Mouse (Mus musculus) T-helper 1 cell (primary cell): Measurements from ENCODE around the gene Tmem143.
"Not testable (repeated sequence)": the region's sequence is repeated elsewhere in the genome, so short reads cannot be mapped to it uniquely, and the experiment has no call there.

ENCODE experiments used
- in situ Hi-C: fragments of 300-600 bp; cut with MboI, MseI; formaldehyde crosslinking; loops from one replicate; pipeline ENCODE4 v1.15.1; 2025; ENCODE audit warnings: high pct_unique_total_duplicates

Gene Tmem143

GRCm38 (mm10) chr7:45896517-45897257 is at the start of gene Tmem143, which contains the start of gene Syngr4:
Gene Tmem143, plus strand, starts transcription at chr7:45896941.
Gene Syngr4, minus strand, starts transcription at chr7:45896714.
- in situ Hi-C loops: no loop called here

- in situ Hi-C loops: no loop called here
Measured at GRCm38 (mm10) chr7:45848447-45849027, 48.2 kb upstream of the Tmem143 start.

DNA sequence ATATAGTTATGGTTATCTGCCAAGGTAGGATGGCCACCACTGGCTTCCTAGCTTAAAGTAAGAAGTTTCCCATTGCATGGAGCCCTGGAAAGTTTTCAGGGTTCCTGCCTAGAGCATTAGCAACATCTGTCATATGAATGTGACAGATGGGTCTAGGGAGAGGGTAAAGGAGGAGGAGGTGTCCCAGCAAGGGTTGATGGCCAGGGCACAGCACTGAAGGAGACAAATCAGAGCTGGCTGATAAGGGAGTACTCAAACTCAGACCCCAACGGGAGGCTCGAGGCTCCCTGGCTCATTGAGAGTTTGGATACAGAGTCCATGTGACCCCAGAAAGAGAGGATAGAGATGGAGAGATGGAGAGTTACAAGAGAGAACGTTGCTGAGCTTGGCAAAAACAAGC is 46.1 kb upstream of the Tmem143 start:
- in situ Hi-C loops: no loop called here

DNA sequence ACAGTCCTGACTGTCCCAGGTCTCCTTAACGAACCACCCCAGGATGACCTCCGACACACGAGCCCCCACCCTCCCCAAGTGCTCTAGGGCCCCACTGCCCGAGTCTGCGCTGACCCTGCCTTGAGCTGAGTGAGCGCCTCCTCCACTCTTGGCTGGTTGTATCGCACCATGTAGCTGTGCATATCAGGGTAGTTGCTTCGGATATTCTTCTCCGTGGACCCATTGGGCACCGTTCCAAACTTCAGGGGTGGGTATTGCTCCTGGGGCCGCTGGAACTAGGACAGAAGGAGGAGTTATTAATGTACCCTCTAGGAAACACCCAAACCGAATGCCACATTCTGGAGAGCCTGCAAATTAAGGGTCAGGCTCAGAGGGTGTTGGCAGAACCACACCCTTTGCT is 43.7 kb upstream of the Tmem143 start:
- in situ Hi-C loops: no loop called here

DNA sequence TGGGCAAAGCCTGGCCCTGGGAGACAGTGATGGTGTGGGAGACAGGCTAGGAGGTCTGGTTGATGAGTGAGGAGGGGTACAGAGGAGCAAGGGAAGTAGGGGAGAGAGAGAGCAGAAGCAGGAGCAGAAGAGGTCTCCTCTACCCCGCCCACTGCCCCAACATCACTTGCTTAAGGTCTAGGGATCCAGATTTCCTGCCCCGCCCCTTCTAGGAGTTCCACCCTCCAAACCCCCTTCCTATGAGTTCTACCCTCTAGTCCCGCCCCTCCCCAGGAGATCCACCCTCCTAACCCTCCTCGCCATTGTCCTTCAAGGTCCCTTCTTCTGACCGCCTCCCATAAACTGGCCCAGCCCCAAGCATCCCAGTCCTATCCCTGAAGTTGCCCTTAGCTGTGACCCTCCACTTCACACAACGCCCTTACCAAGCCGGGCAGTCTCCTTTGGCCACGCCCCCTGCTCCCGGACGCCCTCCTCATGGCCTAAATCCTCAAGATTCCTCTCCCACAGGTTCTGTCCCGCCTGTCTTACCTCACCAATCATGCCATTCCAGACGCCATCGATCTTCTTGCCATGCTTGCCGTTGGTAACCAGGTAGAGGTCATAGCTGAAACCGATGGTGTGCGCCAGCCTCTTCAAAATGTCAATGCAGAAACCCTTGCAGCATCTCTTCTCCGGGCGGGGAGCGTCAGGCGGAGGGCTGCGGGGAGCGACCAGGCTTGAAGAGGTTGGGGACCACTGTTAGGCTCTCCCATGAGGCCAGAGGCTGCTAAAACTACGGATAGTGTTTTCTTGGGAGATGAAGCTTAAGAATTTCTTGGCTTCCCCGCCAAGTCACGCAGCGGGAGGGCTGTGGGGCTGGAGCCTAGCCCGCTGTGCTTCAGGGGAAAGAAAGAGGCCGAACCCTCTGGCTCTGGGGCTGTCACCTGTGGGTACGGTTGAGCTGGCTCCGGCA is 39.5 kb upstream of the Tmem143 start:
- in situ Hi-C loops: no loop called here

DNA sequence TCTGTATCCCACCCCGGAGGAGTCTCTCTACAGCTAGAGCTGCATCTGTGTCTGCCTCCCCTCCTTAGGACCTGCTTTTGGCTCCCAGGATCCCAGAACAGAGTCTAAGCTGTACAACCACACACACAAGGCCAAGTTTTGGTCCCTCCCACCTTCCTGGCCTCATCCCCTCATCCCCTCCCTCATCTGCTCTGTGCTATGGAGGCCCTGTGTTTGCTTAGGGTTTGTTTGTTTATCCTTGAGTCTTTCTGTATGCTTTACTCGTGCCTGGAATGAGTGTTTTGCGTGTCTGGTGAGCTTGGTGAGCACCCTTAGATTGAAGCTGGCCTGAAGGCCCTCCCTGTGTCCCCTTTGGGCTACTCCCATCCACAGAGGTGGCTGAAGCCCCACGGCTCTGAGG is 37.7 kb upstream of the Tmem143 start:
- in situ Hi-C loops: no loop called here

DNA sequence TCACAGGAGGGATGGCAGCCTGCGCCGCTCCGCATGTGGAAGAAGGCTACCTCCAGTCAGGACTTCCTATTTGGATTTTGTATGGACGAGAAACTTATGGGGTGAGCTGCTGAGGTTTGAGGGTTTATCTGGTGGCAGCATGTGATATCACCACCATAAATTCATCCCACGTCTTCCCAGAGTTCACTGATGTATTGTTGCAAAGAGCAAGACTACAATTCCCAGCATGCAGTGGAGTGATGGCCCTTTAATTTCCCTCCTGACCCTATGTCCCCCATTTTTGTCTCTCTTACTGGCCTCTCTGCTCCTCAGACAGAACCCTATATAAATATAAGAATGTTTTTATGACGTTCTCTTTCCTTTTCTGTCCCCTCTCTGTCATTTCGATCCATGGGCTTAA is 33.9 kb upstream of the Tmem143 start:
- in situ Hi-C loops: no loop called here

GRCm38 (mm10) chr7:45864435-45864834 is 32.3 kb upstream of the Tmem143 start:
- in situ Hi-C loops: no loop called here

DNA sequence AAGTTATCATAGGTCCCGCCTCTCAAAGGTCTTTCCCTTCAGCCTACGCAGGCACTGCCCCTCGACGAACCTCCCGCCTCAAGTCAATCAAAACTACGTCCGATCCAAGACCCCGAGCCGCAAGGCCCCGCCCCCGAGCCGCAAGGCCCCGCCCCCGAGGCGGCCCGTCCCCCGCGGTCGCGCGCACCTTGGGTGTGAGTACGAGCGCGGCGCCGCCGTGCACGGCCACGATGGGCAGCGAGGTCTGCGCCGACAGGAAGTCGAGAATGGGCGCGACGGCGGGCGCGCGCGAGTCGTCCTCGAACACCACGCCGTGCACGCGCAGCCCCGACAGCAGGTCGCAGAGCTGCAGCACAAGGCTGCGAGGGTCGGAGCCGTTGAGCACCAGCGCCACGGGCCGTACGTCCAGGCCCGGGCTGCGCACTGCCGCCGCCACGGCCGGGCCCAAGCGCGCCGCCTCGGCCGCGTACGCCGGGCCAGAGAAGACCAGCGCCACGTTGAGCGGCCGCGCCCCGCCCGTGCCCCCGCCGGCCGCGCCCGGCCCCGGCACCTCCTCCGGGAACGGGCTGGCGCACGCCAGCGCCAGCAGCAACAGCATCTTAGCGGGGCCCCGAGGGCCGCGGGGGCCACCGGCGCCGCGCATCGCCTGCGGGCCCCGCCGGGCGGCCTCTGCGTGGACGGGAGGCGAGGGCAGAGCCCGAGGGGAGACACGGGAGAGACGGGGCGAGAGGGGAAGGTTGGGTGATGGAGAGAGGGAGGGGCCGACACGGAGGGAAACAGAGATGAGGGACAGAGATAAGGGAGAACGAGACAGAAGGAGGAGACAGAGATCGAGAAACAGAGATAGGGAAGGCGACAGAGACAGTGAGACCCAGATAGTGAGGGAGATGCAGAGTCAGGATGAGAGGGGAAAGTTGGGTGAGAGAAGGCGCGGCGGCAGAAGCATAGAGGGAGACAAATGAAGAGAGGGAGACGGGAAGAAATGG is 30.5 kb upstream of the Tmem143 start:
- in situ Hi-C loops: no loop called here

- in situ Hi-C loops: no loop called here
Measured at GRCm38 (mm10) chr7:45867871-45868270, 28.9 kb upstream of the Tmem143 start.

- in situ Hi-C loops: no loop called here
Measured at GRCm38 (mm10) chr7:45869107-45869670, 27.6 kb upstream of the Tmem143 start.

- in situ Hi-C loops: loop anchor here (5.0 kb wide), 1 partner anchor 68 kb away; no protein-coding TSS in a partner anchor
Measured at GRCm38 (mm10) chr7:45869787-45870186, 27.0 kb upstream of the Tmem143 start.

GRCm38 (mm10) chr7:45870282-45871058 is 26.3 kb upstream of the Tmem143 start:
- in situ Hi-C loops: loop anchor here (5.0 kb wide), 1 partner anchor 67 kb away; no protein-coding TSS in a partner anchor

DNA sequence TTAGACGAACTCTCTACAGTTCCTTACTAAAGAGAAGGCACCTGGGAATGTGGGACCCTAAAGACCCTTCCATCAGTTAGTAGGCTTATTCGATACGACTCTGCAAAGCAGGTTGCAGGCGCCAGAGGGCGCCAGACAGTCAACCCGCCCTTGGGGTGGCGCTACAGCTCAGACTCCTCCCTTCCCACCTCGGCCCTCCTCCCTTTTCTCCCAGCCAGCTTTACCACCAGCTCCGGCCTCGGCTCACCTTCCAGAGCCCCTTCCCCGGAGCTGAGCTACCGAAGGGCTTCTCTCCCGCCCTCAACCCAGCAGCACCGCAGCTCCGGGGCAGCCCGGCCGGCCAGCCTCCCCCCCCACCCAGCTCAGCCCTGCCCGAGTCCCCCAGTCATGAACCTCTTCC is 24.1 kb upstream of the Tmem143 start, which contains the start of gene Kdelr1:
Kdelr1 (plus strand) TSS at position 149 of the 400 bp plus-strand sequence.
- in situ Hi-C loops: loop anchor here (5.0 kb wide), 1 partner anchor 65 kb away; no protein-coding TSS in a partner anchor

DNA sequence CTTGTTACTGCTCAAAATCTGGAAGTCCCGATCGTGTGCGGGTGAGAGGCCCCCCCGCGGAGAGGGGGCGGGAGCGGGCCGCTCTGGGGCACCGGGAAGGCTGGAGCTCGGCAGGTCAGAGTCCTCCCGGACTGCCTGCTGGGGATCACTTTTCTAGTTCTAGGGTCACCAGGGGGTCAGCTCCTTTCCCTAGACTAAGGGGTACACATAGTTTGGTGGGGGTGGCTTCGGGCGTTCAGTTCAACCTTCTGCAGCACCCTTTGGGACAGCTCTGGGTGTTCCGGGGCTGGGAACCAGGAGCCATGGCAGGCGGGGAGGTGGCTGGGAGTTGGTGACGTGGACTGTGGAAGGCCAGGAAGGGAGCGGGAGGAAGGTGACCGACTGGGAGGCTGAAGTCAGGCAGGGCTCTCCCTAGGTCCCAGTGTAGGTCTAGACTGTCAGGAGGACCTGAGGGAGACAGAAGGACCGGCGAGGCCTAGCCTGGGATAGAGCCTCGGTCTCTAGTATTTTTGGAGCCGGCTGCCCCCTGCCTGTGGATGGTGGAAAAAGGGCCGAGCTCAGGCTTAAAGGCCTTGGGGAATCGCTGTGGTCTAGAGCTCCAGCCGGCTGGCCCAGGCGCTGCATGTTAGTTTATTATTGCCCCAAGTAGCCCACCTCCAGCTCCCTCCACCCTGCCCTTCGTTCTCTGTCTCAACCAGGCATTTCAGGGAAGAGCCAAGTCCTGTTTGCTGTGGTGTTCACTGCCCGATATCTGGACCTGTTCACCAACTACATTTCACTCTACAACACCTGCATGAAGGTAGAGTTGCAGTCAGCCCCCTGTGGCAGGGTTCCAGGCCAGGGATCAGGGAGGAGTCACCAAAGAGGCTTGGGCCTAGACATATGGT is 23.4 kb upstream of the Tmem143 start:
- in situ Hi-C loops: loop anchor here (5.0 kb wide), 1 partner anchor 64 kb away; no protein-coding TSS in a partner anchor

DNA sequence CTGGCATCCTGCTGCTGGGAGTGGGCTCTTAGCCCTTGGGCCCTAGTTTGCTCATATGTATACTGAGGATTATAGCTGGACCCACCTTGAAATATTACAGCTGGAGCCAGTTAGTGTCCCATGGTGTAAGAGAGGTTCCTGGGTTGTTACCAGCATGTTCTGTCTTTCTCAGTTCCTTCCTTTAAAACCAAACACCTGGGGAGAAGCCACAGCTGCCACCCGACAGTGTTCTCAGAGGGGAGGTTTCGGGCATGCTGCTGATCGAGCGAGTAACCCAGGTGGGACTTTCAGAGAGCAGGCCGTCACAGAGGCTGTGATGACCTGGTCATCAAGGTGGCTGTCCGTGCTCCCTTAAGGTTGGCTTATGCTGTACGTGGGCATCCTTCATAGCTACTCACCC is 19.8 kb upstream of the Tmem143 start:
- in situ Hi-C loops: no loop called here

- in situ Hi-C loops: not testable (repeated sequence)
Measured at GRCm38 (mm10) chr7:45878278-45878677, 18.5 kb upstream of the Tmem143 start, which contains the start of gene Grin2d. Gene Grin2d, minus strand, starts transcription at chr7:45878378.

DNA sequence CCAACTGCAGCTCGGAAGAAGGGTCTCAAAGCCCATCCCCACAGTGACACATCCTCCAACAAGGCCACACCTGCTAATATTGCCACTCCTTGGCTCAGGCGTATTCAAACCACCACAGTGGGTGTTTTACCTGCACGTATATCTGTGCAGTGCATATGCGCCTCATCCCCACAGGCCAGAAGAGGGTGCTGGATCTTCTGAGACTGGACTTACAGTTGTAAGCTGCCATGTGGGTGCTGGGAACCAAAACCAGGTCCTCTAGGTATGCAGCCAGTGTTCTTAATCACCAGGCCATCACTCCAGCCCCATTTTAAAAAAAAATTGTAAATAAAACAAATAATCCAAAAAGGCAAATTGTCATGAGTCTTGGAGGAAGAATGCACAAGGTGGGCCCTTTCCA is 16.2 kb upstream of the Tmem143 start:
- in situ Hi-C loops: no loop called here
